Mouse (Mus musculus): ENCODE data around the gene Zik1.

The Zik1 gene

GRCm38 (mm10) chr7:10494786-10495521 is at the start of gene Zik1:
Gene Zik1, minus strand, starts transcription at chr7:10495394.
- CTCF ChIA-PET = no interaction called here

GRCm38 (mm10) chr7:10495578-10495977 is 384 bp upstream of the Zik1 start:
- CTCF ChIA-PET = no interaction called here

GRCm38 (mm10) chr7:10480588-10481233 is 14.5 kb downstream of the Zik1 start:
- CTCF ChIA-PET = no interaction called here

- CTCF ChIA-PET = no interaction called here
Measured at GRCm38 (mm10) chr7:10479813-10480212, 15.4 kb downstream of the Zik1 start.

GRCm38 (mm10) chr7:10458166-10458565 is 37.0 kb downstream of the Zik1 start:
- CTCF ChIA-PET = interaction anchor here (0.7 kb wide), 1 partner anchor 174 kb away, joined by 3 read pairs; no protein-coding TSS in a partner anchor

DNA sequence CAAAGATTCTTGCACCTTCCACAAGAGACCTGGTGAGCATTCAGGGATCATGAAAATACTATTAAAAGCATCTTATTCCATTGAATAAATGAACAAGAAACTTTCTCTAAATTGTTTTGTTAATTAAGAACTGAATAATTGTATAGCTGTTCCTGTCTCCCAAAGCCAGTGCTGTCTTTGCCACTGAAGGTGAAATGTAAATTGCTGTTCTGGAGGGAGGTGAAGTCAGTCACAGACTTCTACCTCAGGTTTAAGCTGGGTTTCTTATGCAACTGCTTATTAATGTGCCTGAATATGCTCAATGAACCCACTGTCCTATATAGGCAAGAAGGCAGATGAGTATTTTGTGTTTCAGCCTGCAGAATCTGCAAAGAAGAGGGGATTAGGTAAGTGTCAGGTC is 52.2 kb downstream of the Zik1 start, which contains the start of gene Vmn1r67:
Gene Vmn1r67, plus strand, starts transcription at position 301 of the 400 bp plus-strand sequence.
- CTCF ChIA-PET = no interaction called here

All from spleen, embryonic (tissue).